Mouse (Mus musculus): ENCODE data around the gene Cox15.

Cox15 gene

DNA sequence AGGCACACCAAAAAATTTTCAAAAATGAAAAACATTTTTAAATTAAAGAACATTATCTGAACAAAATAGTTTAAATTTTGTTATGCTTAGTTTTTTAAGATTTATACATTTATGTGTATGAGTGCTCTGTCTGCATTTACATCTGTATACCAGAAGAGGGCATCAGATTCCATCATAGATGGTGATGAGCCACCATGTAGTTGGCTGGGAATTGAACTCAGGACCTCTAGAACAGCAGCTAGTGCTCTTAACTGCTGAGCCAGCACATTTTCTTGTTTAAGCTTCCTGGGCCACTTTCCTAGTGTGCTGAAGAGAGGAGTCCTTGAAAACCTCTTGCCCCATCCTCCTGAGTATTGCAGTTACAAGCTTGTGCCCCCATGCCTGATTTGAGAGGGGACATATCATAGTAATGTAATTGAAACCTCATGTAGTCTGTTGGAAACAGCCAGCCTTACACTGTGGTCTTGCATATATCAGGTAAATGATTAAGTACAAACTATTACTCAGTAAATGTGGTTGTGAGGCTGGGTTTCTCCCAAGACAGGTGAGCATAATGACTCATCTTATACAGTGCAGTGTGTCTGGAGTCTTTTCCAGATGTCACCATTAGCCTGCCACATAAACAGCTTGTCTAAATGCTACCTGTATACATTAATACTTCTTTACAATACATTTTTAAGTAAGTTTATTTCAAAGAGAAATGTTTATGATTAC lies 8.9 kb upstream of the Cox15 start:
- in situ Hi-C loops (cut with MboI; ENCODE audit: low sequenced_read_pairs), result no loop called here

DNA sequence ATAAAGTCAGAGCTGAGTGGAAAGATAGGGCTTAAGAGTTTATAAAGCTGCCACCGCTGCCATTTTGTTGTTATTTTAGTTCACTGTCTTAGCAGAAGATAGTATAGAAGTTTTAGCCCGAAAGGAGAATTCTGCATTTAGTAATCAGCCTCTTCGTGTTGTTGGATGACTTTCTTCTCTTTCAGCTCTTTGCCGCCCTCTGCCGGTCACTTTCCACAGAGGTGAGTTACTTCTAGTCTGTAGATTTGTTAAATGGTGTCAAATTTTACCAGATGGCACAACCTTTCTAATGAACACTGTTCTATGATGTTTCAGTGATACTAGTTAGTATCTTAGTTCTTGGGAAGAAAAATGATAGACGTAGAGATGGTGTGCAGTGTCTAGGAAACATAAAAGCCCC lies 7.7 kb upstream of the Cox15 start:
- in situ Hi-C loops (cut with MboI; ENCODE audit: low sequenced_read_pairs), result no loop called here

DNA sequence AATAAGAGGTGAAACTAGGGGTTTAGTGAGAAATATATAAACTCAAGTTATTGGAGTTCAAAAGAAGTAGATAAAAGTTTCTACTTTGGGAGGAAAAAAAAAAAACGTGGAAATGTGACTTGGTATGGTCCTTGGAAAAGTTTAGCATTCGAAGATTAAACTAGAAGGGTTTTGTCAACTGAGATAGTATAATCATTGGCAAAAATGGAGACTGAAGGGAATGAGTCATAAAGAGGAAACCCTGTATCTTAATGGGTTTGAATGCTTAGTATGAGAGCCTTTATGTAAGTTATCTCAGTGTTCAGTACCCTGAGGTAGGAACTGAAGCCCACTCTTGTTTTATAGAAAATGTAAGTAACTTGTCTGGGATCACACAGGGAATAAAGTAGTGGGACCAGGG lies 2.1 kb upstream of the Cox15 start:
- in situ Hi-C loops (cut with MboI; ENCODE audit: low sequenced_read_pairs), result no loop called here

DNA sequence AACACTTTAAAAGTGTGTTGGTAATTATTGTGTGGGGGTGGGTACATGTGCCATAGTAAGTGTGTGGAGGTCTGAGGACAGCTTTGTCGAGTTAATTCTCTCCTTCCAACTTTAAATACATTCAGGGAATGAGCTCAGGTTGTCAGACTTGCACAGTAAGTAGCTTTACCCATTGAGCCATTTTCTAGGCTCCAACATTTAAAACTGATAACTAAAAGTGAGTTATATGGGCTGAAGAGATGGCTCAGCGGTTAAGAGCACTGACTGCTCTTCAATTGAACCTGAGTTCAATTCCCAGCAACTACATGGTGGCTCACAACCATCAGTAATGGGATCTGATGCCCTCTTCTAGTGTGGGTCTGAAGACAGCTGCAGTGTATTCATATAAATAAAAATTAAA lies 1.4 kb upstream of the Cox15 start:
- in situ Hi-C loops (cut with MboI; ENCODE audit: low sequenced_read_pairs), result no loop called here

DNA sequence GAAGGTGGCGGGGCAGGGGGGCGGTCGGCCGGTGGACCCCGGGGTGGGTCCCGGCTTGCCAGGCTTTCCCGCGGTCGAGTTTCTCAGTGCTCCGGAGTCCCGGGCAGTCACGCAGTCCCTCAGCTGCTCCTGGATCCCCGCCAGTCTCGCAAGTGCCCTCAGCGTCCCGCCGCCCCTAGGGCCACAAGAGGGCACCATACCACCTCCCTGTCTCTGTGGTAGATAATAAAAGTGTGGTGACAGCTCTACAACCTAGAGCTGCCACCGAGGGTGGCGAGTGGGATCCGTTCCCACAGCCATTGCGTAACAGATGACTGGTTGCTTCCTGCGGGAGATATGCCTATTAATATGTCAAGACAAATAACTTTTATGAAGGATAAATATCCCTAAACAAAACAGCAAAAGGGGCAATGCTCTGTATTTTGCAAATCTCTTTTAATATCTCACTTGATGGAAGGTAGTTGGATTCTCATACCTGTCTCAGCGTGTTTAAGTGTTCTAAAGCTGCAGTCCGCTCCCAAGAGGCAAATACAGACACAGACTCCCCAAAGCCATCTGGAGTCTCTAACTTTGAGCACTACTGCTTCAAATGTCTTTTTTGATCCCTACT lies 531 bp upstream of the Cox15 start:
- in situ Hi-C loops (cut with MboI; ENCODE audit: low sequenced_read_pairs), result no loop called here

DNA sequence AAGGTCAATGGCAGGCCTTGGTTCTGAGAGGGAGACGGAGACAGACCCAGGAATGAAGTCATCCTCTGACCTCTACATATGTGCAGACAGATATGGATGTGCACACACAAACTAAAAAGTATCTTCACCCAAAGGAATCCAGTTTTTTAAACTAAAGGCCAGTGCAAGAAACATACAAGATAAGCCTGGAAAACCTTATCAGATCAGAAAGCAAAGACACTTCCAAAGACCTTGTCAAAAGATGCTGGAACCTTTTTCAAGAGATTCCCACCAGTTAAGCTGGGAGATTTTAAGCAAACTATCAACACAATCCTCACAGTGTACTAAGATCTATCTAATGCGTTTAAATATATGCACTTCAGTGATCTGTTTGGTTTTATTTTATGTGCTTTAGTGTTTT lies 2.8 kb downstream of the Cox15 start:
- in situ Hi-C loops (cut with MboI; ENCODE audit: low sequenced_read_pairs), result no loop called here

DNA sequence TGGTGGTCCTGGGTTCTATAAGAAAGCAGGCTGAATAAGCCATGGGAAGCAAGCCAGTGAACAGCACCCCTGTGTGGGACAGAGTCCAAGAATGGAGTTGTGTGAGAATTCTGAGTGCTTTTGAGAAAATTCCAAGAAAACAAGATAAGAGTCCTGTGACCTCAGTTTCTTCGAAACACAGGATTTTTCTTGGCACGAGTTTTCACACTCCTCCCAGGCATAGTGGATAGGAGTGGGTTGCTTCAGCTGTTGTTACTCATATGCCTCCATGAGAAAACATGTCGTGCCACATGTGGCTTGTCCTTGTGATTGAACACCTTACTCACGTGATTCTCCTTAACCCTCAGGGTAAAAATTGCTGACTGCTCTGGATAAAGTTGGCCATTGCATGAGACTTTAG lies 4.9 kb downstream of the Cox15 start:
- in situ Hi-C loops (cut with MboI; ENCODE audit: low sequenced_read_pairs), result no loop called here

DNA sequence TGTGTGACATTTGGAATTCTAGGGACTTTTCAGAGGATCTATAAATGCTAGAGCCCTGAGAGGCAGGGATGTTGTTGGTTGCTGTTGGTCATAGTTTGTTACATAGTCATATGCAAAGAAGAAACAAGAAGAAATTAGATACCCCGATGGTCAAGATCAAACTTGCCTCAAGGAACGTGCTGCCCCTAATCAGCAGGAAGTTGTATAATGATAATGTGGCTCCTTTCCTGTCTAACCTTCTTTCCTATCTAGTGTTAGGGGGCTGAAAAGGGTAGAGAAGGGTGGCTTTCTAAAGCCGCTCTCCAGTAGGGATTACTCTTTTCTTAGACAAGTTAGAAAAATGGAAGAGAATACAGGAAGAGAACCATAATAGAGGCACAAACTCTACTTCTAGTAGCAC lies 7.1 kb downstream of the Cox15 start:
- in situ Hi-C loops (cut with MboI; ENCODE audit: low sequenced_read_pairs), result no loop called here

DNA sequence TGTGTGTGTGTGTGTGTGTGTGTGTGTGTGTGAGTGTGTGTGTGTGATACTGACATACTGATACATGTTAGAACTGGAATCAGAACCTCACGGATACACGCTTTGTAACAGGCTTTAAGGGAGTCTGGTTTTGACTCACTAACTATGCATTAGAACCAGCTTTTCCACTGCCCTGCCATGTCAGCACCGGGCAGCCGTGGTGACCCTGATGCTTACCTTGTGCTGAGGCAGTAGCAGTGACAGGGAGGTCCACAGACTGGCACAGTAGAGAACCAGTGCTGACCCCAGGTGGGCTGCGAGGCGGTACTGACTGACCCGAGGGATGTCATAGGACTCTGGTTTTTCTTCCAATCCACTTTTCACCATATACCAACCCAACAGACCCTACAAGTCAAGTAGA lies 9.4 kb downstream of the Cox15 start:
- in situ Hi-C loops (cut with MboI; ENCODE audit: low sequenced_read_pairs), result no loop called here

DNA sequence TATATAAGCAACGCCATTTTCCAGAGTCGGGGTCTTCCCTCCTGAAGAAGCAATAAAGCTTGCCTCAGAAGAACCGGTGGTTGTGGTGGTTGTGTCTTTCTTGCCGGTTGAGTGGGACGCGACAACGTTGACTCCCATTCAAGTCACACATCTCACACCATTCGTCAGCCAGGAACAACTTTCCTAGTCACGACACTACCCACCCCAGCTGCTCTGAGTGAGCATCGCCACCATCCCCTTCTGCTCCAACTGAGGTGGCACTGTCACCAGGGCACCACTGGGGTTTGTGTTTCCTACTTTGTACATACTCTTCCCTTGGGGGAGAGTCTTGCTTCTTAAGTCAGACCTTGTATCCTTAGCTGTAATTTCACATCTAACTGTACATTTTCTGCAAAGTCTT lies 14.4 kb downstream of the Cox15 start:
- in situ Hi-C loops (cut with MboI; ENCODE audit: low sequenced_read_pairs), result no loop called here

DNA sequence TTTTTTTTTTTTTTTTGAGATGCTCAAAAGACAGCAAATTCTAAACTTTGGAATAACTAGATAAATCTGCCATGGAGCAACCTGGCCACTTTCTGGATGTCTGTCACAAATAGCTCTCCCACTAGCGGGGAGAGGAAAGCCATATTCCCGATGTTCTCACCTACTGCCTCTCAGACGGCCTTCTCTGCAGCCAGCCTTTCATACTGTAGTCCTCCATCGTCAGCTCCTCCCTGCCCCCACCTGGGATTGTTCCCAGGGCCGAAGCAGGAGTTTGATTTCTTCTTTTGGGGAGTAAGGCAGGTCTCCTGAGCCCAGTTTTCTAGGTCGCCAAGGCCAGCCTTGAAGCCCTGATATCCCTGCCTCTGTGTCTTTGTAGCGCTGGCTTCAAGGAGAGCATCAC lies 21.6 kb downstream of the Cox15 start:
- in situ Hi-C loops (cut with MboI; ENCODE audit: low sequenced_read_pairs), result no loop called here

DNA sequence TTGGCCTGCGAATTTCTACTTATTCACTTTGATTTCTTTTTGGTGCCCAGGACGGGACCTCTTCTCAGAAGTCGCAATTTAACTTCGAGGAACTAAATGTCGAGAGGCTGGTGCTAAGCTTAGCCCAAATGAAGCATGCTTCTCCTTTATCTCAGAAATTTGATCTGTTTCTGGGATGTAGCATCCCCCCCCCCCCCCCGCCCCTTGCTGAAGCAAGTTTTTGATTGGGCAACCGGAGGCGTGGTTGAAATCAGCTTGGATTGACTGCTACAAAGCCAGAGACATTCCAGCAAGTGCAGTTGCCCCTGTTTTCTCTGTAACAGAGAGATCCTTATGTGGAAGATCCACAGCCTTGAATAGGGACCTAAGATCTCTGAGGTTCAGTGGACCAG lies 22.8 kb downstream of the Cox15 start:
- in situ Hi-C loops (cut with MboI; ENCODE audit: low sequenced_read_pairs), result no loop called here

DNA sequence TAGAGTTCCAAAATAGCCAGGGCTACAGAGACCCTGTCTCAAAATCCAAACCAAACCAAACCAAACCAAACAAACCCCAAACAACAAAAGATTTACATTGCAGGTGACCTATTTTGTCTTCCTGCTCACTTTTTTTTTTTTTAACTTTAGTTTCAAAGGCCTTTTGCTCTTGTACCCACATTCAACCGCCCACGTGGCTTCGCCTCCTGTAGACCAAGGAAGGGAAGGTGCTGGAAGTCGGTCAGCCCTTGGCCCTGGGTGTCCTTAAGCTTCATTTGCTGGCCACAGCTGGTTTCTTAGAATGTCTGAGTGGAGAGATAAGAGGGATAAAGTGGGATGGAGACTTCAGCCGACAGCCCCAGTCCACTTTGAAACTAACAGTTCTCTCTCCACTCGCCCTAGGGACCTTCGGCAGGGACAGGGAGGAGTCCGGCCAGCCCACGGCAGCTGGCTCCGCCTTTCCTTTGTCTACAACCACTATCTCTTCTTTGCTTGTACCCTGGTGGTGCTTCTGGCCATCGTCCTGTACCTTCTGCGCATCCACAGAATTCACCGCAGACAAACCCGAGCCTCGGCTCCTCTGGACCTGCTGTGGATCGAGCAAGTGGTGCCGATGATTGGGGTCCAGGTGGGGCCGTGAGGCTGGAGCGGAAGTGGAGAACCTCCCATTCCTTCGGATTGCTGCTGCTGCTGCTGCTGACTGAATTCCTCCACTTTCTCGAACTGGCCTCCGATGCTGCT lies 23.3 kb downstream of the Cox15 start:
- in situ Hi-C loops (cut with MboI; ENCODE audit: low sequenced_read_pairs), result no loop called here

DNA sequence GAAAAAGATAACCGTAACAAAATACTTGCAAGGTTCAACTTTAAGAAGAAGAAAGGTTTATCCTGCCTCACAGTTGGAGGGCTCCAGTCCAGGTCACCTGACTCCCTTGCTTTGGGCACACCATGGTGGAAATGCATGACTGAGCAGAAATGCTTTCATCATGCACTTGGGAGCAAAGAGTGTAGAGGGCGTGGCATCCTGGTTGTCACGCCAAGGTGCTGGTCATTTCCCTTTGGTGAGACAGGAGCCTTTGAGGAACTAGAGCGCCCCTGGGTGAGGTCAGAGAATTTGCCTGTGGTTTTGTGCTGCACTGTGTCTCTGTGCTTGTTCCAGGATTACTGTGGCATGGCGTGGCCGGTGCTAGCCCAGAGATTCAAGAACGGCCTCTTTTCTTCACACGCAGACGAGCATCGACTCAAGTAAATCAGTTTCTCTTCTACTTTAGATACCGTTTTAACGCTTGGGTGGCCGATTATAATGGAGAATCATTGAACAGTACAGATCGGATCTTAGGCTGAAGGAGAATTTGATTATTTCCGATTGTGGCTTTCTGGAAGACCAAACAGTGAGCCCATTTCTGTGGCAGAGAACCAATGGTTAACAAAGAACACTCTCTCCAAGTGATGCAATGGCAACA lies 26.2 kb downstream of the Cox15 start:
- in situ Hi-C loops (cut with MboI; ENCODE audit: low sequenced_read_pairs), result no loop called here

DNA sequence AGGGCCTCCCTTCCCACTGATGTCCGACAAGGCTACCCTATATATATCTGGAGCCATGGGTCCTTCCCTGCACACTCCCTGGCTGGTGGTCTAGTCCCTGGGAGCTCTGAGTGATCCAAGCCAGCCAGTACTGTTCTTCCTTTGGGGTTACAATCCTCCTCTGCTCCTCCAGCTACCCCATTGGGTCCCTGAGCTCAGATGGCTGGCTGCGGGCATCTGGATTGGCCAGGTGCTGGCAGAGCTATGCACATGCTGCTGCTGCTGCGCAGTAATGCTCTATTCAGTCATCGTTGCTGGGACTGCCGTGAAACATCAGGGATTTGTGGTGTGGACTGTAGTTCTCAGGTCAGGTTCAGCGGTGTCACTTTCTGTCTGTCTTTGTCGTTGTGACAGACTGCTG lies 28.0 kb downstream of the Cox15 start:
- in situ Hi-C loops (cut with MboI; ENCODE audit: low sequenced_read_pairs), result no loop called here

DNA sequence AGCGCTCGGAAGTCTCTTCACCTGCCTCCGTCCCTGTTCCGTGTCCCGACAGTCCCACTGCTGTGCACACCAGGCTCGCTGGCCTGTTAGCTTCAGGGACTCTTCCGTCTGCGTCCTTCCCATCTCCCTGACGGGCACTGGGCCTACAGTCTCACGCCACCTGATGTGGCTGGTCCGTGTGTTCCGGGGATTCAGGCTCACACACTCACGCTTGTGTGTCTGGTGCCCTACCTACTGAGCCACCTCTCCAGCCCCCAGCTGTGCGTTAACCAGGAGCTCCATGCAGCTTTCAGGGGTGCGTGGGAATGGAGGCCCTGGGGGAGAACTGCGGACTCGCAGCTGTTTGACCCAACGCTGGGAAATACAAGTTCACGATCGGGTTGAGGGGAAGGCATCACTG lies 28.6 kb downstream of the Cox15 start:
- in situ Hi-C loops (cut with MboI; ENCODE audit: low sequenced_read_pairs), result no loop called here

DNA sequence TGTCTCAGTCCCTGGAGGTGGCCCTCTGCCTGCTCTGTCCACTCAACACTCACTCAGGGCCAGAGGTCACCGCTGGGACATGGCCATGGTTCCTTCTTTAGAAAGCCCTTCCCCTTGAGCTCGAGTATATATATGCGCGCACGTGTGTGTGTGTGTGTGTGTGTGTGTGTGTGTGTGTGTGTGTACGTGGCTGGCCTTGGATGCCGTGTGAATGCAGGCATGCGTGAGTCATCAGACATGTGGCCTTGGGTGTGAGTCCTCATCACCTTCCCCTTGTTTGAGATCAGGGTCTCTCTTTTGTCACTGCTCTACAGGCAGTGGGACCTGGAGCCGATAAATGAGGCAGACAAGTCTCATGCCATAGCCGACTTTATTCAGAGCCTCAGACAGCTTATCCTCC lies 29.3 kb downstream of the Cox15 start:
- in situ Hi-C loops (cut with MboI; ENCODE audit: low sequenced_read_pairs), result no loop called here

DNA sequence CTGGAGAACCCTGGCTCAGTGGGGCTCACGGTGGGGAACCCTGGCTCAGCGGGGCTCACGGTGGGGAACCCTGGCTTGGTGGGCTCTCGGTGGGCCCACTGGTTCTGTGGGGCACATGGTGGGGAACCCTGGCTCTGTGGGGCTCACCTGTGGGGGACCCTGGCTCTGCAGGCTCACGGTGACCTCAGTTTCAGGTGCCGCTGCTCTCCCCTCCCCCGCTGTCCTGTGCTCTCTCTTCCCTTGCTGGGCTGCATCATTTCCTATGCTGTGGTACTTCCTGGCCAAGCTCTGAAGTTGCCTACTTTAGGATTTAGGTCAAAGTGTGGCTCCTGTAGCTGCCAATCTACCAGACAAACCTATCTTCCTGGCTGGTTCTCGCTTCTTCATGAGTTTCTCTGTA lies 29.9 kb downstream of the Cox15 start:
- in situ Hi-C loops (cut with MboI; ENCODE audit: low sequenced_read_pairs), result no loop called here

DNA sequence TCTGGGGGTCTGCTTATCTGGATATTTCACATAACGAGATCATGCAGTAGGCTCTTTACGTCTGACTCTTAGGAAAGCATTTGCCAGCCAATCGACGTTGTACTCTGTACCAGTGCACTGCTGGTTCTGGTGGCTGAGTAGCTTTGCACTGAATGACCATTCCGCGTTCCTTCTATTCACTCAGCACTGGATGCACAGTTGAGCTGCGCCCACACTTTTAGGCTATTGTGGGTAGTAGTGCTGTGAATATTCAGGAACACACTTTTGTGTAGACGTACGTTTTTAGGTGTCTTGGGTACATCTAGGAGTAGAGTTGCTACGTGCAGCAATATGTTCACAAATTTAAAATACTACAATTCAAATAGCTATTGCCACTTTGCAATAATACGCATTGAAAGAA lies 32.7 kb downstream of the Cox15 start:
- in situ Hi-C loops (cut with MboI; ENCODE audit: low sequenced_read_pairs), result no loop called here

DNA sequence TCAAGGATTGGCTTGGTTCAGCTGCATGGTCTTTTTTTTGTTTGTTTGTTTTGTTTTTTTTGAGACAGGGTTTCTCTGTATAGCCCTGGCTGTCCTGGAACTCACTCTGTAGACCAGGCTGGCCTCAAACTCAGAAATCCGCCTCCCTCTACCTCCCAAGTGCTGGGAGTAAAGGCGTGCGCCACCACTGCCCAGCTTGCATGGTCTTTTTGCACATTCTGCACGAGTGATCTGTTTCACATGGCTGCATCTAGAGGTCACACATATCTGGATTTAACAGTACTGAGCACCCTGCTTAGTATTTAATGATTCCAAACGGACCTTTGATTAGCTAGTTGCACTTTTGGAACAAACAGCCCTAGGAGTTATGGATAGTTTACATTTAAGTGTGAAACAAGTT lies 40.8 kb downstream of the Cox15 start:
- in situ Hi-C loops (cut with MboI; ENCODE audit: low sequenced_read_pairs), result no loop called here

DNA sequence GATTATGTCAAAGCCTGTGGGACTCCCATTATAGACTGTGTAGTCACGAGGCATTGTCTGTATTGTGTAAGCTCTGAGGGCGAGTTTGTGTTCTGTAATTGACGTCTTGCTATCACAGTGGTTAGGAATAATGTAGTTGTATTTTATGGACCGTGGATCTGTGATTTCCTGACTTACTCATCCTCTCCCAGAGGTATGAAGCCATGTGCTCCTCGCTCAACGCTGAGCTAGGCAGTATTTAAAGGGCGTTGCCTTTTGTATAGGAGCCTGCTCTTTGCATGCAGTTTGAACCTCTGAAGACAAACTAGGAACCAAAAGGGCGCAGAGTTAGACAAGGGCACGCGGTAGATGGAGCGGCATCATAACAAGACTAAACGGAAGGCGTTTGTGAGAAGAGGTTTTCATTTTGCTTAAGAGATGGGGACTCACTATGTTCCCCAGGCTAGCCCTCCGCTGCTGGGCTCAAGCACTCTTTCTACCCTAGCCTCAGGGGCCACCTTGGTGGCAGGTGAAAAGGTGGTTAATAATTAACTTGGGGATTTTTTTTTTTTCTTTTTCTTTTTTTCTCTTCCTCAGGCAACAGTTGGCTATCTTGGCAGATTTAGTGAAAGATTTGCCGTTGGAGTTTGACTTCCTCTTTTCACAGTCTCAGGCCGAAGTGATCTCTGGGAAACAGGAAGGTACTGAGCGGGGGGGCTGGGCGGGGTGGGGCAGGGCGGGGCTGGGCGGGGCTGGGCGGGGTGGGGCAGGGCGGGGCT lies 41.5 kb downstream of the Cox15 start:
- in situ Hi-C loops (cut with MboI; ENCODE audit: low sequenced_read_pairs), result no loop called here
